Mouse (Mus musculus): ENCODE results near the gene Srsf2.

DNA sequence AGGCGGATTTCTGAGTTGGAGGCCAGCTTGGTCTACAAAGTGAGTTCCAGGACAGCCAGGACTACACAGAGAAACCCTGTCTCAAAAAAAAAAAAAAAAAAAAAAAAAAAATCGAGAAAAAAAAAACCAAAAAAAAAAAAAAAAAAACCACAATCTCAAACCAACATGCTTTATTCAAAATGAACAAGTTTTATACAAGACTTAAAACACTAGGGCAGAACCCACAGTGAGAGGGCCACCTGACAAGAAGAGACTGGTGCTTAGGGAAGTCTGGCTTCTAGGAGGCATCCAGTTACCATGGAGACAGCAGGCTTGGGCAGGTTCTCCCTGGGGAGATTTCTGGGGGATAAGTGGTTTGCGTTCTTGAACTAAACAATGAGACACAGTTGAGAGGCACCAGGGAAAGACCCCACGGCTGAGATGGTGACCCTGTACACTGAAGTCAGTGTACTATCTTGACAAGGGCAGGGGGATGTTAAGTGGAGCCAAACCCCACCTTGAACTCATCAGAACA, 20.7 kb downstream of the Srsf2 start:
- TF ChIP-seq CTCF (IDR thresholded peaks at IDR 0.05; ENCODE audit: borderline replicate concordance, insufficient read depth, low read length) (no peak), POLR2A (IDR thresholded peaks at IDR 0.05; ENCODE audit: low read depth, low read length) (no peak)
